Mouse (Mus musculus) forebrain, embryonic 13.5 days (tissue): ENCODE data around the gene Arl1. TPM values are rescaled to one million over a fixed set of nuclear protein-coding genes. Genes with fewer than 3 reads are reported as not detected.

Source experiments
- ATAC-seq: fragments of 200-750 bp; cut with Nextera tagmentation; 2 replicates; pipeline ENCODE4 v1.8.0; 2017
- H3K27ac ChIP-seq: fragments of 300-500 bp; sonication (generic); 2 replicates; pipeline ENCODE4 v1.5.1; 2015; ENCODE audit warnings: inconsistent platforms, mild to moderate bottlenecking, moderate library complexity
- H3K27me3 ChIP-seq: fragments of 300-500 bp; sonication (generic); 2 replicates; pipeline ENCODE4 v1.6.1; 2015; ENCODE audit warnings: mild to moderate bottlenecking, inconsistent platforms
- H3K36me3 ChIP-seq: fragments of 300-500 bp; sonication (generic); 2 replicates; pipeline ENCODE4 v1.6.1; 2015; ENCODE audit warnings: mild to moderate bottlenecking, inconsistent platforms; ENCODE audit not compliant: poor library complexity, severe bottlenecking
- H3K4me1 ChIP-seq: fragments of 300-500 bp; sonication (generic); 2 replicates; pipeline ENCODE4 v1.6.1; 2015; ENCODE audit warnings: inconsistent platforms
- H3K4me2 ChIP-seq: fragments of 300-500 bp; sonication (generic); 2 replicates; pipeline ENCODE4 v1.6.1; 2015; ENCODE audit warnings: inconsistent platforms, mild to moderate bottlenecking, moderate library complexity
- H3K4me3 ChIP-seq: fragments of 300-500 bp; sonication (generic); 2 replicates; pipeline ENCODE4 v1.5.1; 2015; ENCODE audit warnings: mild to moderate bottlenecking, inconsistent platforms
- H3K9ac ChIP-seq: fragments of 300-500 bp; sonication (generic); 2 replicates; pipeline ENCODE4 v1.6.1; 2015; ENCODE audit warnings: mild to moderate bottlenecking, inconsistent platforms
- H3K9me3 ChIP-seq: fragments of 300-500 bp; sonication (generic); replicated peaks from 2 replicates; pipeline ENCODE4 v1.6.1; 2016; ENCODE audit warnings: inconsistent platforms
- WGBS: fragments of 180-500 bp; shearing (Covaris S2); methylation state at CpG from one replicate; pipeline ENCODE4 v1.1.7; 2015; 5-methylcytosine and 5-hydroxymethylcytosine counted together
- polyA plus RNA-seq: library from polyadenylated mRNA; unstranded; fragments of >200 nt; fragmentation: Nextera tagmentation; extraction: Ambion mirVana; gene quantifications from 2 replicates; pipeline ENCODE4 v1.2.1, GENCODE M21; 2015

Arl1 gene
- 143 and 144 TPM in 2 replicates for polyA plus RNA-seq

DNA sequence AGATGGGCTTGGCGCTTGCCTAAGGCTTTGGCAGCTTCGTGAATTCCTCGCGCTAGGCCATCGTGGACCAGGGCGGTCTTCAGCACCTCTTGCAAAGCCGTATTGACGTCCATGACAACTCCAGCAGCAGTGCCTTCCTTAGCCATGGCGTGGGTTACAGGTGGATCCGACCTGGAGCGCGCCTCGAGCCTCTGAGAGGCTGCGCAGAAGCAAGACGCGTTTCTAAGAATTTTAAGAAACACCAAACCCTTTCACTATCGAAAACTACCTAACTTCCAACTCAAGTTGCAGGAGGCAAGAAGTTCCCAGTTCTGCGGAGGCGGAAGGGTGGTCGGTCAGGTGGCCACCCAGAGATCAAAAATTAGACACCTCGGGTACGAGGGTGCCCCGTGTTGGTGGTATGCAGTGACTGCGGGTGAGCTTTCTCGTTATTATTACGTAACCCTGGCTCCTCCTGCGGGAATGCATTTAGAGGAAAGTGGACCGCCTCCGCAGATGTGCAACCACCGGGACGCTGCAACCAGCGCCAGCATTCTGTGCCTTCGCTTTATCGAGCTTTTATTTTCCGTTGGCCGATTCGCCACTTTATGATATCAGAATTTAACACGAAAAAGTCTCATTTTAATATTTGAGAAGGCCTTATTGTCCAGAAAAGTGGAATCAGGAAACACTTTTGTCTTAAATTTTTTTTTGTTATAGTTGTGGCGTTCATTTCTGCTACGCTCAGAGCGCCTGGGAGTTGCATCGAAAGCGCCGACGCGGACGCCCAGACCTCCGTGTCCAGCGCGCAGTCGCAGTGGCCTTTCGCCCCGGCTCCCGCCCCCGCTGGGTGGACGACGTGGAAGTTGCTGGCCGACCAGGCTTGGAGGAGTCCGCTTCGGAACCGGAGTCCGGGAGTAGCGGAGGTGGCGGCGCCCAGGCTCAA, at the start of gene Arl1:
TSS of gene Arl1 (plus strand) at position 288 of the 925 bp plus-strand sequence.
- peak within 1 kb of the TSS; percentile 95 for H3K9ac ChIP-seq
- ATAC-seq, result peak; percentile 95
- peaks cover 17% of the 10 kb centered on the region for H3K4me1 ChIP-seq
- no peaks in the 10 kb centered on the region for H3K9me3 ChIP-seq
- peak within 1 kb of the TSS; percentile 60; the same call in 1 of the 2 replicates for H3K27ac ChIP-seq
- peak within 1 kb of the TSS; percentile 98 for H3K4me3 ChIP-seq
- WGBS, result under 1% methylated on average over 65 of the region's 65 CpGs
- H3K4me2 ChIP-seq, result peak within 1 kb of the TSS; percentile 95
- H3K27me3 ChIP-seq, result no peaks in the 10 kb centered on the region
- 0 out of 2 replicates have a peak, but pooled peaks cover 1% of the 10 kb centered on the region for H3K36me3 ChIP-seq

- Histone ChIP-seq H3K36me3 (no peaks in the 10 kb centered on the region), H3K27ac (no peak overlapping the region), H3K4me1 (no peaks in the 10 kb centered on the region), H3K4me3 (no peak overlapping the region), H3K27me3 (no peaks in the 10 kb centered on the region), H3K4me2 (no peak overlapping the region), H3K9ac (no peak overlapping the region), H3K9me3 (no peaks in the 10 kb centered on the region)
- 76% methylated on average over 4 of the region's 4 CpGs for WGBS
- ATAC-seq, result no peak
Observed at GRCm38 (mm10) chr10:88682904-88683563, 47.6 kb upstream of the Arl1 start.

DNA sequence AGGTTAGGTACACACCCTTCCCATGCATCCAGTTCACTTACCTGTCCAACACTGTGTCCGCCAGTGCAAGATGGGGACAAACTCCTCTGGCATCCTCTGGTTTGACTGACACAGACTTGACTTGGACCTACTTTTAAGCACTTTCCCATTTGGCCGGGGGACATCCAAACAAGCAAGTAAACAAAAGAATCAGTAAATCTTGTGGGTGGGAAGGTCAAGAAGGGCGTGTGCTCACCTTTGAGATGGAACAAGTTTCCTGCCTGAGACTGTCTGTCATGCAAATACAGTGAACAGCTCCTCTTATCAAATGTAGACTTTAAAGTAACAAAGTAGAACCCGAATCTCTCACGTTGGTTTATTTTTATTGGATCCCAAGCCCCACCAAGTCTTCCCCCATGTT, 45.7 kb upstream of the Arl1 start, which contains the start of gene Spic:
TSS of gene Spic (minus strand) at position 91 of the 400 bp plus-strand sequence.
- H3K36me3 ChIP-seq, result no peaks in the 10 kb centered on the region
- H3K4me1 ChIP-seq, result no peaks in the 10 kb centered on the region
- no peaks in the 10 kb centered on the region for H3K9me3 ChIP-seq
- H3K4me2 ChIP-seq, result no peak within 1 kb of the TSS
- H3K4me3 ChIP-seq, result no peak within 1 kb of the TSS
- no peak within 1 kb of the TSS for H3K27ac ChIP-seq
- 79% methylated on average over 5 of the region's 5 CpGs for WGBS
- no peaks in the 10 kb centered on the region for H3K27me3 ChIP-seq
- no peak within 1 kb of the TSS for H3K9ac ChIP-seq
- no peak for ATAC-seq

- Histone ChIP-seq H3K27me3 (no peaks in the 10 kb centered on the region), H3K4me2 (no peak overlapping the region), H3K27ac (no peak overlapping the region), H3K4me1 (no peaks in the 10 kb centered on the region), H3K9me3 (no peaks in the 10 kb centered on the region), H3K36me3 (no peaks in the 10 kb centered on the region), H3K9ac (no peak overlapping the region), H3K4me3 (no peak overlapping the region)
- 71% methylated on average over 6 of the region's 6 CpGs for WGBS
- no peak for ATAC-seq
Observed at GRCm38 (mm10) chr10:88700938-88701337, 29.7 kb upstream of the Arl1 start.

DNA sequence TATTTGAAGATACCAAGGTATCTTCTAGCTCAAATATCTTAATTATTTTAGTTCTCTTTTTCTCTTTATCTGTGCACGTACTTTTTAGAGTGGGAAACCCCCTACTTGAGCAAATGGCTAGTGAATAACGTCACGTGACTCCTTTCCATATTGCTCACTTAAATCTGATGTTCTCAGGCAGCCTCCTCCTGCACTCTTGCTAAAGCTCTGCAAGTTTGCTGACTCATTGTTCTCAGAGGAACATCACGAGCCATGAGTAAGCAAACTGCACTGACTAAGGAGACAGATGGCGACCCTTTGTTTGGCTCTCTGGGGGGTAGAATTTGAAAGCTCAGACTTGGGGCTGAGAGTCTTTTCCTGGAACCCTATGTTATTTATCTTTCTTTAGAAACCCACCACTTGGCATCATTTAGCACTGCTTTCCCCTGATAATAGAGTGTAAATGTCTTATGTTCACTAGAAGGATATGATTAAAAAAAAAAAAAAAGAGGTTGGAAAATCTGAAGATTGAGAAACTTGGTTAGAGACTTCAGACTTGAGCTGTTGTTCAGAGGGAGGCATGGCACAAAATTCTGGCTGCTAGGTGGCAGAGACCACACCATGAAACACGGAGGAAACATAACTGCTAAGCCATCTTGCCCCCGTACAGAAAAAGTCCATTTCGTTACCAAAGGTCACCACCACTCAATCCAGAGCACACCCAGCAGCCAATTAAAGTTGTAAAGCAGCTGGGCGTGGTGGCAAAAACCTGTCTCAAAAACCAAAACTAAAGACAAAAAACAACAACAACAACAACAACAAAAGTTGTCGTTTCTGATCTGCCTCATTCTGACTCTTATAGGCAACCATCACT, 21.8 kb upstream of the Arl1 start:
- Histone ChIP-seq H3K4me2 (no peak overlapping the region), H3K9ac (no peak overlapping the region), H3K27ac (no peak overlapping the region), H3K4me1 (no peaks in the 10 kb centered on the region), H3K27me3 (no peaks in the 10 kb centered on the region), H3K9me3 (no peaks in the 10 kb centered on the region), H3K4me3 (no peak overlapping the region), H3K36me3 (no peaks in the 10 kb centered on the region)
- ATAC-seq, result no peak
- 57% methylated on average over 10 of the region's 10 CpGs for WGBS

- no peaks in the 10 kb centered on the region for H3K4me1 ChIP-seq
- no peak for ATAC-seq
- no peak overlapping the region for H3K9ac ChIP-seq
- H3K27ac ChIP-seq, result no peak overlapping the region
- no peak overlapping the region for H3K4me3 ChIP-seq
- WGBS, result 89% methylated on average over 6 of the region's 6 CpGs
- H3K4me2 ChIP-seq, result no peak overlapping the region
- no peaks in the 10 kb centered on the region for H3K9me3 ChIP-seq
- no peaks in the 10 kb centered on the region for H3K36me3 ChIP-seq
- no peaks in the 10 kb centered on the region for H3K27me3 ChIP-seq
Observed at GRCm38 (mm10) chr10:88712359-88712758, 18.3 kb upstream of the Arl1 start.

DNA sequence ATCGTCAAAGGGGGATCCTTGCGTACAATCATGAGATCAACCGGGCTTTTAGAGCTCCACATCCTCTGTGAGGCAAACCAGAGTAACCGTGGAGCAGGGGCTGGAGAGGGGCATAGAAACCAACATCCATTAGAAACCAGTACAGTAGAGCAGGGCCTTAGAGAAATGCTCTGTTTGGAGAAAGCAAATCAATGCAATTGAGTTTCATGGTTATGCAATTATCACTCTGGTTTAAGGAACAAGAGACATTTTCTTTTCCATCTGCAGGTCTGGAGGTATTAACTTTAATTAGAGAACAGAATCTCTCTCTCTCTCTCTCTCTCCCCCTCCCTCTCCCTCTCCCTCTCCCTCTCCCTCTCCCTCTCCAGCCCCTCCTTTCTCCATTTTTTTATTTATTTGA, 15.9 kb upstream of the Arl1 start:
- H3K4me2 ChIP-seq, result no peak overlapping the region
- no peak overlapping the region for H3K4me3 ChIP-seq
- ATAC-seq, result no peak
- H3K4me1 ChIP-seq, result no peaks in the 10 kb centered on the region
- H3K27ac ChIP-seq, result no peak overlapping the region
- H3K9ac ChIP-seq, result no peak overlapping the region
- 79% methylated on average over 4 of the region's 4 CpGs for WGBS
- no peaks in the 10 kb centered on the region for H3K27me3 ChIP-seq
- no peaks in the 10 kb centered on the region for H3K36me3 ChIP-seq
- H3K9me3 ChIP-seq, result no peaks in the 10 kb centered on the region

DNA sequence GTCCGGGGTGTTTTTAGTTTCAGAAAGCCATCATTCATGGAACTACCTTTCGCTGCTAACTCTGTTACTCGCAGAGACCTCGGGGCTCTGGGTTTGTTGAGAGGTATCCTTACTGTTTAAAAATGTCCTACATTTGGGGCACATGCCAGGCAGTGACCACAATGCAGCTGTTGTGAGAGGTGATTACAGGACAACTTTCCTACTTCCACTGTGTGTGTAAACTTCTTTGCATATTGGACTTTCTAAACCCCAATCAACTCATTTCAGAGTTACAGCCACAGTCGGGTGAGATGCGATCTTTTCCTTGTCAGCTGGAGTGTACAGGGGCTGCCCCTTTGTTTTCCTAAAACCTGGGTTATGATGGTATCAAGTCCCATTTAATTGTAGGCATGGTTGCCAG, 15.0 kb upstream of the Arl1 start:
- no peaks in the 10 kb centered on the region for H3K9me3 ChIP-seq
- WGBS, result 76% methylated on average over 6 of the region's 6 CpGs
- ATAC-seq, result no peak

DNA sequence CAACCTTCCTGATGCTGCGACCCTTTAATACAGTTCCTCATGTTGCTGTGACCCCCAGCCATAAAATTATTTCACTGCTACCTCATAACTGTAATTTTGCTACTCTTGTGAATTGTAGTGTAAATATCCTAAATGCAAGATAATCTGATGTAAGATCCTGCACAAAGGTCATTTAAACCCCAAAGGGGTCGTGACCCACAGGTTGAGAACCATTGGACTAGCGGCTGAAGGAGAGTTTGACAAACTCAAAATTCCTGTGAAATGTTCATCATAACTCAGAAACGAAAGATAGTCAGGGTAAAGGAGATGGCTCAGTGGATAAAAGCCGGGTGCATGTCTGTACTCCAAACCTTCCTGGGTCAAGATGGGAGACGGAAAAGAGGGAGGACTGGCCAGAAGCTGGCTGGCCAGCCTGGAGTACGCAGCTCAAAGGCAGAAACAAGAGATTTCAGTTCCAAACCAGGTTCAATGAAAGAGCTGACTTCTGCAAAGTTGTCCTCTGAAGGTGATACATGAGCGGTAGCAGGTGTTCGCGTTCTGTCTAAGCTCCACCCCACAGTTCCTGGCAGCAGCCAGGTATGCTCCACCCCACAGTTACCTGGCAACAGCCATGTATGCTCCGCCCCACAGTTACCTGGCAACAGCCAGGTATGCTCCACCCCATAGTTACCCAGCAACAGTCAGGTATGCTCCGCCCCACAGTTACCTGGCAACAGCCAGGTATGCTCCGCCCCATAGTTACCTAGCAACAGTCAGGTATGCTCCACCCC, 13.5 kb upstream of the Arl1 start:
- Histone ChIP-seq H3K4me1 (no peaks in the 10 kb centered on the region), H3K4me2 (no peak overlapping the region), H3K27me3 (no peaks in the 10 kb centered on the region), H3K9me3 (no peaks in the 10 kb centered on the region), H3K36me3 (no peaks in the 10 kb centered on the region), H3K4me3 (no peak overlapping the region), H3K27ac (no peak overlapping the region), H3K9ac (no peak overlapping the region)
- no peak for ATAC-seq
- 57% methylated on average over 13 of the region's 13 CpGs for WGBS

More for the DNA sequence above, 15.0 kb upstream of the Arl1 start:
- Histone ChIP-seq H3K9ac (no peak overlapping the region), H3K27ac (no peak overlapping the region), H3K27me3 (no peaks in the 10 kb centered on the region), H3K4me2 (no peak overlapping the region), H3K4me3 (no peak overlapping the region), H3K36me3 (no peaks in the 10 kb centered on the region), H3K4me1 (no peaks in the 10 kb centered on the region)

DNA sequence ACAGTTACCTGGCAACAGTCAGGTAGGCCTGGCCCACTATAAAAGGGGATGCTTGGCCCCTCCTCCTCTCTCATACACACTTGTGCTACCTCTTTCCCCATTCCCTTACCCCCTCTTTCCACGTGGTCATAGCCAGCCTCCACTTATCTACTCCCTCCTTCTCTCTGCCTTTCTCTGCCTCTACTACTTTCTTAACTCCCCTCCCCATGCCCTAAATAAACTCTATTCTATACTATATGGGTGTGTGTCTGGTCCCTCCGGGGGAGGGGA, 13.0 kb upstream of the Arl1 start:
- ATAC-seq, result no peak
- Histone ChIP-seq H3K36me3 (no peaks in the 10 kb centered on the region), H3K4me3 (no peak overlapping the region), H3K4me1 (no peaks in the 10 kb centered on the region), H3K4me2 (no peak overlapping the region), H3K9ac (no peak overlapping the region), H3K9me3 (no peaks in the 10 kb centered on the region), H3K27me3 (no peaks in the 10 kb centered on the region), H3K27ac (no peak overlapping the region)
- 55% methylated on average over 2 of the region's 2 CpGs for WGBS

DNA sequence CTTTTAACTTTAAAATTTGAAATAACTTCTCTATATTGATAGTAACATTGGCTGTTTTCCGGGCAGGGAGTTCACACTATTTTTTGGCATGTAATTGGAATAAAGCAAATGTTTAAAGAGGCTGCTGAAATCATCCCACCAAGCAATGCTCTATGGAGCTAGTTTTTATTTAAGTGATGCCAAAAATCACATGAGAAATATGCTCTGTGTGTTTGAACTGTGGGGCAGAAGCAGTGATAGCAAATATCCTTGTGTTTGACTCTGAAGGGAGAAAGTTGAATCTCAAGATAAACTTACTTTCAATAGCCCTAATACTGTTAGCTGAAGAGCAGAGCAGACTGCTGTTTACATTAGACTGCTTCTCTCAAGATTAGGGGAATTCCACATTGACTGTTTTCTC, 11.0 kb upstream of the Arl1 start:
- Histone ChIP-seq H3K27ac (no peak overlapping the region), H3K9me3 (no peaks in the 10 kb centered on the region), H3K36me3 (no peaks in the 10 kb centered on the region), H3K4me3 (no peak overlapping the region), H3K4me1 (no peaks in the 10 kb centered on the region), H3K9ac (no peak overlapping the region), H3K4me2 (no peak overlapping the region), H3K27me3 (no peaks in the 10 kb centered on the region)
- 92% methylated on average over 1 of the region's 1 CpGs for WGBS
- no peak for ATAC-seq
